Comparison of ENCODE assay signal across 8 mouse cellular contexts in the genomic region with DNA sequence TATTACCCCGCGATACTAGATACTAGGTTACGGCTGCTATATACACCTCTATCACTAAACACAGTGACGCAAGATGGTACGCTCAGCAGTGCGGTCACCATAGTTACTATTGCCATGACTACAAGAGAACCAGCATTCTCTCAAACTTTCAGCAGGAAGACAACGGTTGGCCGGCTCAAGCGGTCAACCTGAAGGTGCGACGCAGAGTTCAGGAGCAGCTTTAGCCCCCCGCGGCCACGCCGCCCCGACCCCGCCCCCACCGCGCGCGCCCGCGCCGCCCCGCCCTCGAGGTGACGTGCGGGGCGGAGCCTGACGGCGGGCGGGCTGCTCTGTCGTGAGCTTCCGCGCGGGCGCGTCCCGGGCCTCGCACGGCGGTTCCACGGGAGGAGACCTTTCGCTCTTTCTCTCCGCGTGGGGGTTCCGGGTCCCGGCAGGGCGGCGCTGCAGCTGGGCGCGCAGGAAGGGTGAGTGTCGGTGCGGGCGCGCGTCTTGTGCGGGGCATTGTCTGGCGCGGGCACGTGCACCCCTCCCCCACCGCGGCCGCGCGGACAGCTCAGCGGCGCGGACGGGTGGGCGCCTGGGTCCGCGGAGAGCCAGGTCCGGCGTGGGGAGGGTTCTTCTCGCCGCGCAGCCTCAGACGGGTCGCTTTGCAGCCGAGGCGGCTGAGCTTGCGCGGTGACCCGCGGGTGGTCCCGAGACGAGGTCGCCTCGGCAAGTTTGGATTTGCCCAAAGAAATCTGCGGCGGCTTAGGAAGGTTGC. TPM values are rescaled to one million over a fixed set of nuclear protein-coding genes. Genes with fewer than 3 reads are reported as not detected.
DNase-seq lines count a peak whose midpoint lies in the region; ATAC-seq and TF ChIP-seq lines count a peak whose summit lies in the region.

A gene (plus strand): TSS at position 292 of the 760 bp plus-strand sequence.

- H3ac ChIP-seq in C2C12 (ENCODE audit: control insufficient read depth, insufficient read length, low read depth) = peak within 1 kb of the TSS; percentile 70

- H3K4me1 ChIP-seq in erythroblast, embryonic 14.5 days (ENCODE audit: control insufficient read depth) = peaks cover 30% of the 10 kb centered on the region
- H3K4me1 ChIP-seq in heart, embryonic 12.5 days (replicated peaks) = peaks cover 20% of the 10 kb centered on the region
- H3K4me1 ChIP-seq in kidney, postnatal 0 days (replicated peaks; ENCODE audit: insufficient read depth, low read length) = peaks cover 4% of the 10 kb centered on the region; the same call in 1 of the 2 replicates
- H3K4me1 ChIP-seq in liver, embryonic 11.5 days (replicated peaks; ENCODE audit: control insufficient read depth, insufficient read depth, low read length) = peaks cover 12% of the 10 kb centered on the region; the same call in 1 of the 2 replicates
- H3K4me1 ChIP-seq in stomach, embryonic 14.5 days (ENCODE audit: control insufficient read depth, insufficient read depth, low read length) = peaks cover 6% of the 10 kb centered on the region; the same call in 1 of the 2 replicates

- no peaks in the 10 kb centered on the region for H3K9me3 ChIP-seq in erythroblast, embryonic 14.5 days (ENCODE audit: control insufficient read depth, low read length)
- no peaks in the 10 kb centered on the region for H3K9me3 ChIP-seq in heart, embryonic 12.5 days (replicated peaks)
- H3K9me3 ChIP-seq in kidney, postnatal 0 days (replicated peaks; ENCODE audit: low read length) = no peaks in the 10 kb centered on the region
- H3K9me3 ChIP-seq in liver, embryonic 11.5 days (ENCODE audit: control insufficient read depth, low read length) = no peaks in the 10 kb centered on the region
- no peaks in the 10 kb centered on the region for H3K9me3 ChIP-seq in stomach, embryonic 14.5 days (ENCODE audit: control insufficient read depth, low read depth, low read length)

- peak; percentile 96 for ATAC-seq in heart, embryonic 12.5 days (ENCODE audit: insufficient number of reproducible peaks, low FRiP score)
- ATAC-seq in kidney, postnatal 0 days (replicated peaks; ENCODE audit: low FRiP score, low read depth) = peak; percentile 94
- peak; percentile 91 for ATAC-seq in liver, embryonic 11.5 days (replicated peaks; ENCODE audit: low FRiP score)
- ATAC-seq in stomach, embryonic 14.5 days (ENCODE audit: insufficient number of reproducible peaks, insufficient read depth, low FRiP score, low read depth) = peak; percentile 94

- TF ChIP-seq POLR2A in brain, embryonic 14.5 days (IDR thresholded peaks at IDR 0.05; ENCODE audit: borderline replicate concordance, extremely low read depth, insufficient read depth, insufficient read length, poor library complexity, severe bottlenecking) = peak; percentile 93

- H3K79me2 ChIP-seq in C2C12 (ENCODE audit: control insufficient read depth, insufficient read depth) = peaks cover 49% of the 10 kb centered on the region

- H3K27ac ChIP-seq in heart, embryonic 12.5 days (ENCODE audit: poor library complexity, severe bottlenecking) = peak within 1 kb of the TSS; percentile 88
- H3K27ac ChIP-seq in kidney, postnatal 0 days = peak within 1 kb of the TSS; percentile 94
- peak within 1 kb of the TSS; percentile 79 for H3K27ac ChIP-seq in liver, embryonic 11.5 days (ENCODE audit: low read depth, low read length)
- peak within 1 kb of the TSS; percentile 94 for H3K27ac ChIP-seq in stomach, embryonic 14.5 days (ENCODE audit: low read length)

- peak within 1 kb of the TSS; percentile 91 for H3K9ac ChIP-seq in heart, embryonic 12.5 days
- H3K9ac ChIP-seq in kidney, postnatal 0 days (ENCODE audit: low read depth, low read length) = peak within 1 kb of the TSS; percentile 94
- peak within 1 kb of the TSS; percentile 77 for H3K9ac ChIP-seq in liver, embryonic 11.5 days (ENCODE audit: low read depth, low read length)
- peak within 1 kb of the TSS; percentile 79 for H3K9ac ChIP-seq in stomach, embryonic 14.5 days (replicated peaks; ENCODE audit: low read depth, low read length)

- H3K4me3 ChIP-seq in C2C12 (ENCODE audit: insufficient read depth, poor library complexity, severe bottlenecking) = peak within 1 kb of the TSS; percentile 78
- peak within 1 kb of the TSS; percentile 96 for H3K4me3 ChIP-seq in erythroblast, embryonic 14.5 days (replicated peaks)
- H3K4me3 ChIP-seq in heart, embryonic 12.5 days = peak within 1 kb of the TSS; percentile 77
- H3K4me3 ChIP-seq in kidney, postnatal 0 days (replicated peaks; ENCODE audit: low read depth, low read length) = peak within 1 kb of the TSS; percentile 92
- H3K4me3 ChIP-seq in liver, embryonic 11.5 days (ENCODE audit: low read depth, low read length) = peak within 1 kb of the TSS; percentile 78
- peak within 1 kb of the TSS; percentile 73 for H3K4me3 ChIP-seq in stomach, embryonic 14.5 days (ENCODE audit: low read depth, low read length)

- under 1% methylated on average over 87 of the region's 92 CpGs for WGBS in heart, embryonic 12.5 days
- under 1% methylated on average over 78 of the region's 92 CpGs for WGBS in kidney, postnatal 0 days
- under 1% methylated on average over 91 of the region's 92 CpGs for WGBS in liver, embryonic 11.5 days
- under 1% methylated on average over 78 of the region's 92 CpGs for WGBS in stomach, embryonic 14.5 days

- no peaks in the 10 kb centered on the region for H3K36me3 ChIP-seq in C2C12 (ENCODE audit: control insufficient read depth, insufficient read depth)
- H3K36me3 ChIP-seq in erythroblast, embryonic 14.5 days (ENCODE audit: control insufficient read depth) = peaks cover 8% of the 10 kb centered on the region
- peaks cover 11% of the 10 kb centered on the region for H3K36me3 ChIP-seq in heart, embryonic 12.5 days
- H3K36me3 ChIP-seq in kidney, postnatal 0 days (ENCODE audit: insufficient read depth, low read length) = no peaks in the 10 kb centered on the region
- peaks cover 7% of the 10 kb centered on the region for H3K36me3 ChIP-seq in liver, embryonic 11.5 days (ENCODE audit: control insufficient read depth, insufficient read depth, low read length)
- H3K36me3 ChIP-seq in stomach, embryonic 14.5 days (ENCODE audit: control insufficient read depth, insufficient read depth, low read length) = no peaks in the 10 kb centered on the region

- no peaks in the 10 kb centered on the region for H3K27me3 ChIP-seq in C2C12 (ENCODE audit: control insufficient read depth, insufficient read depth, insufficient read length)
- no peaks in the 10 kb centered on the region for H3K27me3 ChIP-seq in erythroblast, embryonic 14.5 days (ENCODE audit: control insufficient read depth)
- no peaks in the 10 kb centered on the region for H3K27me3 ChIP-seq in heart, embryonic 12.5 days (replicated peaks)
- no peaks in the 10 kb centered on the region for H3K27me3 ChIP-seq in kidney, postnatal 0 days (ENCODE audit: insufficient read depth, low read length)
- no peaks in the 10 kb centered on the region for H3K27me3 ChIP-seq in liver, embryonic 11.5 days (replicated peaks; ENCODE audit: control insufficient read depth, insufficient read depth, low read length)
- no peaks in the 10 kb centered on the region for H3K27me3 ChIP-seq in stomach, embryonic 14.5 days (ENCODE audit: control insufficient read depth, insufficient read depth, low read length)

- H3K4me2 ChIP-seq in heart, embryonic 12.5 days = peak within 1 kb of the TSS; percentile 73
- peak within 1 kb of the TSS; percentile 61 for H3K4me2 ChIP-seq in kidney, postnatal 0 days (ENCODE audit: low read length)
- H3K4me2 ChIP-seq in liver, embryonic 11.5 days = peak within 1 kb of the TSS; percentile 75
- H3K4me2 ChIP-seq in stomach, embryonic 14.5 days (replicated peaks; ENCODE audit: low read depth, low read length) = peak within 1 kb of the TSS; percentile 78

- no peak for TF ChIP-seq CTCF in C2C12 (IDR thresholded peaks at IDR 0.05; ENCODE audit: control insufficient read depth, insufficient read depth, insufficient read length)
- TF ChIP-seq CTCF in brain, embryonic 14.5 days (IDR thresholded peaks at IDR 0.05; ENCODE audit: borderline replicate concordance, extremely low read depth, insufficient read depth, insufficient read length) = no peak
- peak; percentile 12; the same call in 1 of the 2 replicates for TF ChIP-seq CTCF in kidney, postnatal 0 days (IDR thresholded peaks at IDR 0.05; ENCODE audit: low read depth)

- peak; percentile 92 for DNase-seq in brain, embryonic 14.5 days (ENCODE audit: low read depth)
- peak; percentile 86 for DNase-seq in kidney, postnatal 0 days (ENCODE audit: low spot score)
- peak; percentile 86 for DNase-seq in liver, embryonic 11.5 days (ENCODE audit: low spot score)
- peak; percentile 95 for DNase-seq in naive thymus-derived CD4-positive, alpha-beta T cell, adult 2 months (ENCODE audit: low read depth)

- peaks cover 47% of the 10 kb centered on the region for H3K79me3 ChIP-seq in C2C12 (ENCODE audit: low read depth)

TF ChIP-seq in C2C12, 6 proteins besides CTCF, POLR2A, EP300 and RAD21:
- TF ChIP-seq MAX (IDR thresholded peaks at IDR 0.05) = peak; percentile 36
- no peak for TF ChIP-seq FOSL1 (IDR thresholded peaks at IDR 0.05; ENCODE audit: insufficient read depth, low read length, poor library complexity, severe bottlenecking)
- peak; percentile 42 for TF ChIP-seq CEBPB (IDR thresholded peaks at IDR 0.05; ENCODE audit: low read depth)

RNA-seq across cellular contexts. Expression of the gene that starts here (rescaled TPM):
- polyA plus RNA-seq in C2C12 (2012; fragmentation: generic; extraction: Trizol) = 9.6 TPM
- 63.6 and 64.2 TPM in 2 replicates for polyA plus RNA-seq in brain, embryonic 14.5 days (2012; rRNA removed)
- polyA plus RNA-seq in erythroblast, embryonic 14.5 days (2012) = 0.20 and 0.47 TPM in 2 replicates
- polyA plus RNA-seq in heart, embryonic 12.5 days (2016; fragmentation: Nextera tagmentation; extraction: Ambion mirVana) = 33.3 and 33.5 TPM in 2 replicates
- 12.5 and 12.7 TPM in 2 replicates for polyA plus RNA-seq in kidney, postnatal 0 days (2015; fragmentation: Nextera tagmentation; extraction: Ambion mirVana)
- 26.3 and 26.8 TPM in 2 replicates for polyA plus RNA-seq in liver, embryonic 11.5 days (2014; fragmentation: Nextera tagmentation; extraction: Ambion mirVana)
- 44.1 and 45.3 TPM in 2 replicates for polyA plus RNA-seq in stomach, embryonic 14.5 days (2014; fragmentation: Nextera tagmentation; extraction: Ambion mirVana)

Comparison
In these comparisons a context has a peak if more than half of its experiments do, and no peak if none do; other contexts are left out.
1. Peak in every context shown above with its lines: DNase-seq, ATAC-seq, H3K4me3 ChIP-seq and H3K27ac ChIP-seq.